20 mouse cellular contexts compared by ENCODE assay signal in the genomic region with DNA sequence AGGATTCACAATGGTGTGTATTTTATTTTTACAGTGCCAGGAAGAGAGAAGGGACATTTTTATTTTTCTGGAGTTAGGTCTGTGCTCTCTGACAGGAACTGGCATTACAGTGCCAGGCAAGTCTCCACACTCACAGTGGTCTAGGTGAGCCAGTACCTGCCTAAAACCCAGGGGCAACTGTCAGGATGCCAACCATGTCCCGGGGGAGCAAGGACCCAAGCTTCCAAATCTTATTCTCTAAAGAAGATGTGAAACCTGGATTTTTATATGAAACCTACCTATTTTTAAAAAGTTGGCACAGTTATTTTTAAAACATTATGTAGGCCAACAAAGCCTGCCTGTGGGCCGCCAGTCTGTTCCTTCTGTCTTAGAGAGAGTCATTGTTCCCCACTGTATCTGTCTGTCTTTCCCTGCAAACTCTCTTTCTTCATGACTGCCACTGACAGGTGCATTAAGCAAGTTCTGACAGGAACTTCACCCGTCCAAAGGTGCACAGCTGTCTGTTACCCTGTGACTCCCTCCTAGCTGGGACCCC.
DNase-seq lines count a peak whose midpoint lies in the region; ATAC-seq and TF ChIP-seq lines count a peak whose summit lies in the region.
"Had no signal": no experiment of that assay in that cellular context is flagged by ENCODE, and none has a peak within 500 bp of the region (broad histone marks: within the 10 kb centered on the region; RNA-seq: fewer than 3 reads in every experiment).

No protein-coding gene starts in this region.

- 89% methylated on average over 3 of the region's 3 CpGs for WGBS in forebrain, embryonic 10.5 days
- WGBS in forebrain, embryonic 13.5 days, result 76% methylated on average over 3 of the region's 3 CpGs
- 86% methylated on average over 3 of the region's 3 CpGs for WGBS in midbrain, embryonic 11.5 days
- WGBS in midbrain, embryonic 13.5 days, result 91% methylated on average over 3 of the region's 3 CpGs
- WGBS in olfactory bulb, adult 2 months, result 84% methylated on average over 3 of the region's 3 CpGs
- 86% methylated on average over 3 of the region's 3 CpGs for WGBS in hindbrain, embryonic 10.5 days

- peaks cover 49% of the 10 kb centered on the region for H3K4me1 ChIP-seq in forebrain, embryonic 10.5 days
- H3K4me1 ChIP-seq in forebrain, embryonic 13.5 days, result peaks cover 34% of the 10 kb centered on the region
- peaks cover 14% of the 10 kb centered on the region for H3K4me1 ChIP-seq in midbrain, embryonic 11.5 days (ENCODE audit: control insufficient read depth, insufficient read depth, low read length)
- peaks cover 39% of the 10 kb centered on the region for H3K4me1 ChIP-seq in midbrain, embryonic 13.5 days (replicated peaks)
- peaks cover 28% of the 10 kb centered on the region for H3K4me1 ChIP-seq in olfactory bulb, adult 2 months (ENCODE audit: control insufficient read depth, insufficient read depth, low read length)
- peaks cover 32% of the 10 kb centered on the region for H3K4me1 ChIP-seq in hindbrain, embryonic 10.5 days (replicated peaks)

- TF ChIP-seq POLR2A in olfactory bulb, adult 2 months (IDR thresholded peaks at IDR 0.05; ENCODE audit: insufficient read depth, low read depth, low read length), result no peak

- ATAC-seq in forebrain, embryonic 13.5 days, result no peak
- ATAC-seq in midbrain, embryonic 11.5 days (ENCODE audit: low FRiP score), result no peak
- ATAC-seq in midbrain, embryonic 13.5 days, result no peak
- ATAC-seq: inflammation-experienced regulatory T-cells, adult 6 months had no signal

- DNase-seq in forebrain, embryonic 10.5 days (ENCODE audit: extremely low spot score, low spot score), result no peak
- peak; percentile 76 for DNase-seq in midbrain, embryonic 11.5 days (ENCODE audit: low spot score, missing footprints)
- DNase-seq in cerebellum, adult 9-11 months, result peak; percentile 59
- no peak for DNase-seq in hindbrain, embryonic 10.5 days (ENCODE audit: low spot score)
- DNase-seq: adrenal gland, postnatal 36 days; gastrocnemius, postnatal 14 days; heart, adult 18-20 months; heart, postnatal 14 days; kidney, adult 18-20 months; kidney, postnatal 4 days; right cerebral cortex, postnatal 14 days had no signal

- H3K36me3 ChIP-seq in forebrain, embryonic 10.5 days (replicated peaks), result no peaks in the 10 kb centered on the region
- H3K36me3 ChIP-seq in forebrain, embryonic 13.5 days (ENCODE audit: poor library complexity, severe bottlenecking), result no peaks in the 10 kb centered on the region
- no peaks in the 10 kb centered on the region for H3K36me3 ChIP-seq in midbrain, embryonic 11.5 days (ENCODE audit: control insufficient read depth, insufficient read depth, low read length)
- no peaks in the 10 kb centered on the region for H3K36me3 ChIP-seq in midbrain, embryonic 13.5 days
- no peaks in the 10 kb centered on the region for H3K36me3 ChIP-seq in hindbrain, embryonic 10.5 days
- H3K36me3 ChIP-seq: forebrain, embryonic 15.5 days; heart, embryonic 13.5 days; midbrain, embryonic 12.5 days had no signal

- H3K27me3 ChIP-seq in forebrain, embryonic 10.5 days (ENCODE audit: poor library complexity, severe bottlenecking), result no peaks in the 10 kb centered on the region
- H3K27me3 ChIP-seq in forebrain, embryonic 13.5 days, result no peaks in the 10 kb centered on the region
- H3K27me3 ChIP-seq in midbrain, embryonic 11.5 days (ENCODE audit: control insufficient read depth, insufficient read depth, low read length), result peaks cover 2% of the 10 kb centered on the region; the same call in 1 of the 2 replicates
- H3K27me3 ChIP-seq in midbrain, embryonic 13.5 days, result no peaks in the 10 kb centered on the region
- peaks cover 9% of the 10 kb centered on the region; the same call in 1 of the 2 replicates for H3K27me3 ChIP-seq in hindbrain, embryonic 10.5 days (ENCODE audit: insufficient read depth, poor library complexity, severe bottlenecking)
- H3K27me3 ChIP-seq: forebrain, embryonic 15.5 days; midbrain, embryonic 12.5 days had no signal

- no peak overlapping the region for H3K4me3 ChIP-seq in forebrain, embryonic 10.5 days
- H3K4me3 ChIP-seq in forebrain, embryonic 13.5 days, result no peak overlapping the region
- no peak overlapping the region for H3K4me3 ChIP-seq in midbrain, embryonic 11.5 days (ENCODE audit: low read depth, low read length)
- H3K4me3 ChIP-seq in midbrain, embryonic 13.5 days (replicated peaks), result no peak overlapping the region
- no peak overlapping the region for H3K4me3 ChIP-seq in olfactory bulb, adult 2 months (ENCODE audit: insufficient read depth, low read depth, low read length)
- no peak overlapping the region for H3K4me3 ChIP-seq in hindbrain, embryonic 10.5 days
- H3K4me3 ChIP-seq: forebrain, embryonic 15.5 days; heart, embryonic 13.5 days; midbrain, embryonic 12.5 days had no signal

- no peak overlapping the region for H3K4me2 ChIP-seq in forebrain, embryonic 13.5 days
- H3K4me2 ChIP-seq in midbrain, embryonic 11.5 days, result no peak overlapping the region
- no peak overlapping the region for H3K4me2 ChIP-seq in midbrain, embryonic 13.5 days (replicated peaks)
- H3K4me2 ChIP-seq: forebrain, embryonic 15.5 days; heart, embryonic 13.5 days; hindbrain, embryonic 14.5 days; midbrain, embryonic 12.5 days had no signal

- TF ChIP-seq CTCF in olfactory bulb, adult 2 months (IDR thresholded peaks at IDR 0.05; ENCODE audit: insufficient read depth, low read depth, low read length), result no peak

- no peaks in the 10 kb centered on the region for H3K9me3 ChIP-seq in forebrain, embryonic 10.5 days
- no peaks in the 10 kb centered on the region for H3K9me3 ChIP-seq in forebrain, embryonic 13.5 days (replicated peaks)
- no peaks in the 10 kb centered on the region for H3K9me3 ChIP-seq in midbrain, embryonic 11.5 days (ENCODE audit: control insufficient read depth, low read length)
- H3K9me3 ChIP-seq in midbrain, embryonic 13.5 days, result no peaks in the 10 kb centered on the region
- no peaks in the 10 kb centered on the region for H3K9me3 ChIP-seq in hindbrain, embryonic 10.5 days
- H3K9me3 ChIP-seq: forebrain, embryonic 15.5 days; heart, embryonic 13.5 days; midbrain, embryonic 12.5 days had no signal

- peak overlapping the region; percentile 56 for H3K27ac ChIP-seq in forebrain, embryonic 10.5 days
- no peak overlapping the region for H3K27ac ChIP-seq in forebrain, embryonic 13.5 days
- H3K27ac ChIP-seq in midbrain, embryonic 11.5 days (ENCODE audit: low read depth, low read length), result no peak overlapping the region
- no peak overlapping the region for H3K27ac ChIP-seq in midbrain, embryonic 13.5 days
- H3K27ac ChIP-seq in olfactory bulb, adult 2 months (ENCODE audit: insufficient read depth, low read depth, low read length), result peak overlapping the region; percentile 26; the same call in 1 of the 2 replicates
- H3K27ac ChIP-seq in hindbrain, embryonic 10.5 days, result no peak overlapping the region
- H3K27ac ChIP-seq: forebrain, embryonic 15.5 days; heart, embryonic 13.5 days; hindbrain, embryonic 14.5 days; macrophage had no signal

- no peak overlapping the region for H3K9ac ChIP-seq in forebrain, embryonic 13.5 days
- H3K9ac ChIP-seq in midbrain, embryonic 11.5 days (ENCODE audit: low read length), result no peak overlapping the region
- no peak overlapping the region for H3K9ac ChIP-seq in midbrain, embryonic 13.5 days (replicated peaks)
- H3K9ac ChIP-seq: forebrain, embryonic 15.5 days; heart, embryonic 13.5 days; hindbrain, embryonic 14.5 days; midbrain, embryonic 12.5 days had no signal

Comparison
In these comparisons a context has a peak if more than half of its experiments do, and no peak if none do; other contexts are left out.
1. H3K27ac ChIP-seq: peak in forebrain, embryonic 10.5 days (single experiment) and olfactory bulb, adult 2 months (single experiment); none in forebrain, embryonic 13.5 days (single experiment), midbrain, embryonic 11.5 days (single experiment), midbrain, embryonic 13.5 days (single experiment) and hindbrain, embryonic 10.5 days (single experiment).
2. DNase-seq: peak in midbrain, embryonic 11.5 days (single experiment) and cerebellum, adult 9-11 months (single experiment); none in forebrain, embryonic 10.5 days (single experiment) and hindbrain, embryonic 10.5 days (single experiment).